Mouse (Mus musculus) ES-Bruce4 (cell line): ENCODE results near the gene C1ra.

Source experiments
- CTCF ChIP-seq: IDR thresholded peaks from one replicate; pipeline ENCODE4 v1.8.1; 2011; ENCODE audit warnings: low read depth, low read length
- EP300 ChIP-seq: IDR thresholded peaks from 2 replicates; pipeline ENCODE4 v1.6.1; 2011; ENCODE audit warnings: low read depth, low read length; ENCODE audit not compliant: insufficient read depth
- POLR2A ChIP-seq: IDR thresholded peaks from one replicate; pipeline ENCODE4 v1.8.1; 2011; ENCODE audit warnings: low read length; ENCODE audit not compliant: insufficient read depth

- TF ChIP-seq CTCF (no peak), EP300 (no peak), POLR2A (no peak)
These were observed 16.2 kb upstream of the C1ra start for GRCm38 (mm10) chr6:124496054-124496453.
